Mouse (Mus musculus) C2C12 (cell line): Measurements from ENCODE around the gene Pgp.

ENCODE experiments used
- CEBPB ChIP-seq: IDR thresholded peaks from one replicate; pipeline ENCODE4 v1.6.1; 2011; ENCODE audit warnings: low read depth, mild to moderate bottlenecking, control low read depth, moderate library complexity
- CTCF ChIP-seq: IDR thresholded peaks from one replicate; pipeline ENCODE4 v1.5.1; 2011; ENCODE audit not compliant: control insufficient read depth, insufficient read depth, insufficient read length
- FOSL1 ChIP-seq: IDR thresholded peaks from one replicate; pipeline ENCODE4 v1.8.0; 2011; ENCODE audit warnings: mild to moderate bottlenecking, low read length; ENCODE audit not compliant: poor library complexity, insufficient read depth, severe bottlenecking
- MAX ChIP-seq: IDR thresholded peaks from one replicate; pipeline ENCODE4 v1.6.1; 2011; ENCODE audit warnings: mild to moderate bottlenecking, control low read depth
- MYOD1 ChIP-seq: IDR thresholded peaks from one replicate; pipeline ENCODE4 v1.6.1; 2011; ENCODE audit warnings: low read depth; ENCODE audit not compliant: control insufficient read depth, insufficient read length
- MYOG ChIP-seq: IDR thresholded peaks from one replicate; pipeline ENCODE4 v1.6.1; 2011; ENCODE audit not compliant: control insufficient read depth, insufficient read length; ENCODE audit errors: extremely low read depth
- USF1 ChIP-seq: IDR thresholded peaks from one replicate; pipeline ENCODE4 v1.6.1; 2011; ENCODE audit warnings: low read depth, mild to moderate bottlenecking, control low read depth, moderate library complexity

DNA sequence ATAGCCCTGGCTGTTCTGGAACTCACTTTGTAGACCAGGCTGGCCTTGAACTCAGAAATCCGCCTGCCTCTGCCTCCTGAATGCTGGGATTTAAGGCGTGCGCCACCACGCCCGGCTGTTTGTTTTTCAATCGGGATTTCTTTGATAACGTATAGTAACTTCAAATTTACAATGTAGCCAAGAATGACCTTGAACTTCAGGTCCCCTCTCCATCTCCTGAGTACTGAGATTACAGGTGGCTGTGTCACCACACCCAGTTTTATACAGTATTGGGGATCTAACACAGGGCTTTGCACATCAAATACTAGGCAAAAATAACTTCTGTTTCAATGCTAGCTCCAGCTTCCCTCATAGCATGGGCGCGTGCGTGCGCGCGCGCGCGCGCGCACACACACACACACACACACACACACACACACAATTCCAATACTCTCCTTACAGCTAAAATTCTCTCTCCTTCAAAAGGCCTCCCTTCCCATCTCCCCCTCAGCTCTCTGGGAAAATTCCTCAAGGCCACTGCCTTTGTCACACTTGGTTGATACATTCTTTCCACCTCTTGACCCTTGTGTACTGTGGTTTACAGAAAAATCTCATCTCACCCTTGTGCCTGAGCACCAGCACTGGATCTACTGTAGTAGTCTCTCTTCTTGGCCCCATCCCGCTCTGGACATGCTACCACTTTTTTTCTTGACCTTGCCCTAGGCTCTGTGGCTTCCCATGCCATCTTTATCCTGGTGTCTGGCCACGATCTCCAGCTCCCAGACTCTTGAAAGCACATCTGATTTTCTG, 11.0 kb downstream of the Pgp start:
- TF ChIP-seq CTCF: no peak
- no peak for TF ChIP-seq CEBPB
- TF ChIP-seq USF1: no peak
- TF ChIP-seq FOSL1: no peak
- TF ChIP-seq MAX: no peak
- no peak for TF ChIP-seq MYOD1
- TF ChIP-seq MYOG: no peak
